Mouse (Mus musculus): ENCODE measurements around the gene Xpo4. TPM values are rescaled to one million over a fixed set of nuclear protein-coding genes. Genes with fewer than 3 reads are reported as not detected.

Xpo4 gene
- 10 to 100 TPM; 14.7 to 14.9 TPM for total RNA-seq (2023)

GRCm38 (mm10) chr14:57664822-57665627 is at the start of gene Xpo4:
Gene Xpo4 (minus strand): TSS chr14:57665430.

DNA sequence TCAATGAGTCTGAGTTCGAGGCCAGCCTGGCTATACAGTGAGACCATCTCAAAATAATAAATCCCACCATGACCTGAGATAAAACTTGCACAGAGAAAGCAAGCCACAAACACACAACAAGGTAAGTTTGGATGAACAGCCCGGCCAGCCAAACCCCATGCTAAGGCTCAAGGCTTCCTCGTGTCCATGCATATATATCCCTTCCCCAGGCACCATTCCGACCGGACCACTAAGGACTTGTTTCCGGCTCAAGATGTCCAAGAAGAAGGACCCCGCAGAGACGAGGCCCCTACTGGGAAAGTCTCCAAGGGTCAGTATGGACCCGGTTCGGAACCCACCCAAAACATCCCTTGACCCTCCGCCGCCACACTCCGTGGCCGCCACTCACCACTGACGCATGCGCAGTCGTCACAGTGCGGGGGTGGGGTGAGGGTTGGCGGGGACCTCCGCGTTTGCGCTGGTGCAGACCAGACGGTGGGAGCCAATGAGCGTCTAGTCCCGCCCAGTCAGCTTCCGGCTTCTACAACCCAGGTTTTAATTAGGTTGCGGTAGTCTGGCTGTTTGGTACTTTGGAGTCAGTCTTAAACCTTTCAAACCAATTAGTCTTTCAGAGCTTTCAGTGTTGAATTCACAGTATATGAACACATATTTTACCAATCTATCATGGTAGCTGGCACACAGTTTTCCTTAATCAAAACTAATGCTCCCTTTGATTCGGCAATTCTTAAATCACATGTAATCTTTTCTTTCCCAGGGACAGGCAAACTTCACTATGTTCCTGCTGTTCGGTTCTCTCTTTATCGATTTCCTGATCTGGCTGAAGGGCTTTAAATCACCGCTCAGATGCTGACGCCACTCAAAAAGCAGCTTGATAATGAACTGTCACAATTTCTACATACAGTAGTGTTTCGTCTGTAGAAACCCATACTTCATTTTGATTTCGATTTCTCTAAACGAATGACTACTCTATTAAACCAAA is 93.8 kb downstream of the Xpo4 start, which contains the start of gene Eef1akmt1:
Gene Eef1akmt1, minus strand, starts transcription at position 458 of the 979 bp plus-strand sequence.

Other genes starting within 250 kb of the Xpo4 start
- gene Ift88, start 241.4 kb downstream of the Xpo4 start, total RNA-seq (2023): 1 to 10 TPM; 2.3 to 3.1 TPM
- gene Il17d, start 140.7 kb downstream of the Xpo4 start, total RNA-seq (2023): not detected
- 10 to 100 TPM; 10.5 to 14.5 TPM for gene Eef1akmt1, start 93.8 kb downstream of the Xpo4 start, total RNA-seq (2023)
- gene Gm49361, start 80.7 kb upstream of the Xpo4 start, total RNA-seq (2023): 1 to 10 TPM in 1 of 2 experiments, not detected in 1; 1.8 TPM
- 10 to 100 TPM; 37.3 to 39.1 TPM for gene Lats2, start 93.0 kb upstream of the Xpo4 start, total RNA-seq (2023)
- 10 to 100 TPM; 25.0 to 45.5 TPM for gene Sap18, start 132.8 kb upstream of the Xpo4 start, total RNA-seq (2023)
- gene Ska3, start 160.8 kb upstream of the Xpo4 start, total RNA-seq (2023): 10 to 100 TPM; 16.0 to 16.3 TPM
- gene Mrpl57, start 160.8 kb upstream of the Xpo4 start, total RNA-seq (2023): 10 to 100 TPM; 46.6 to 55.8 TPM
- 10 to 100 TPM; 29.8 to 37.3 TPM for gene Zdhhc20, start 224.8 kb upstream of the Xpo4 start, total RNA-seq (2023)